Mouse (Mus musculus) frontal cortex, postnatal 10 days (tissue): Measurements from ENCODE around the gene Agbl5.

Experiments
- DNase-seq, 2 experiments: peaks; one replicate each; pipeline ENCODE4 v3.0.0; 2022; ENCODE audit warnings: low spot score in 2 of 2, mixed read lengths in 1 of 2

Agbl5 gene

DNA sequence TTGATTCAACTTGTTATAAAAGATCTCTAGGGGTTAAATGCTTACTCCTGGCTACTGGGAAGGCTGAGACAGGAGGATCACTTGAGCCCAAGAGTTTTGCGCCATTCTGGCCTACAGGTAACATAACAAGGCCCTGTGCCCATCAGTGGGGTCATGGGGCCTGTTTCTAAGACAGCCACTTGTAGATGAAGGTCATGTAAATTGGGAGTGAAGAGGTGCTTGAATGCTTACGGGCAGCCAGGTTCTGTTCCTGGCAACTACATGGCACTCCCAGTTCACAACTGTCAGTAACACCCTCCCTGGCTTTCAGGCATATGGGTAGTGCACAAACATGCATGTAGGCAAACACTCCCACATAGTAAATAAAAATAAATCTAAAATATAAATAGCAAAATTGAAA lies 62.4 kb downstream of the Agbl5 start:
- DNase-seq, result peak in 1 of 2 experiments; percentile 13

DNA sequence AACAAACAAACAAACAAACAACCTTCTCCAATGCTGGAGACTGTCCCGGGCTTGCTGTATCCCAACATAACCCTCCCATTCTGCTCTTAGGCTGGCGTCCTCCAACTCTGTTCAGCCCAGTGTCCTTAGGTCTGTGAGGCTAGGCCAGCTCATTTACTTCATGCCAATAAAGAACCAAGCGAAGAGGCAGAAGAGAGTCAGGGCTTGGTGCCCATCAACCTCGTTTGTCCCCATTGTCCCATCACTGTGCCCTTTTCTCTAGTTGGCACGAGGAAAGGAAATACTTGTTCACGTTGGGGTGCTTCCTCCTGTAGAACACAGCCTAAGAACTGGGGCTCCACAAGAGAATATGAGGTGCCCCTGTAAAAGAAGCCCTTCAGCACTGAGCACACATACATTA lies 63.2 kb downstream of the Agbl5 start:
- DNase-seq, result peak in 1 of 2 experiments; percentile 19

DNA sequence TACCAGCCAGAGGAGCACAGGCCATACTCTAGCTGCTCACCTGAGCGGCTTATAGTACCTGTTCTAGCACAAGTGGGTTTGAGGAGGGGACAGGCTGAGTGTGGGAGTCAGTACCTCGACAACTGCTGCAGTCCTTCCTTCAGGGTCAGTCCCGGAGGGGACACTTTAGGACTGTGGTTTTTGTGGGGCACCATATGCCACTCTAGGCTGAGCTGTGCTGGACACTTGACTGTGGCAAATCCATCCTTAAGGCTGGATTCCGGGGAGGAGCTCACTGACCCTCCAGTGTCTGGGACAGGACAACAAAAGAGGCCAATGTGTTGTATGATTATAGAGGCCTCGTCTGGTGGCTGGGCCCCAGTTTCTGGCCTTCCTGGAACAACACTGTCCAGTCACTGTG lies 64.1 kb downstream of the Agbl5 start:
- no peak for DNase-seq

DNA sequence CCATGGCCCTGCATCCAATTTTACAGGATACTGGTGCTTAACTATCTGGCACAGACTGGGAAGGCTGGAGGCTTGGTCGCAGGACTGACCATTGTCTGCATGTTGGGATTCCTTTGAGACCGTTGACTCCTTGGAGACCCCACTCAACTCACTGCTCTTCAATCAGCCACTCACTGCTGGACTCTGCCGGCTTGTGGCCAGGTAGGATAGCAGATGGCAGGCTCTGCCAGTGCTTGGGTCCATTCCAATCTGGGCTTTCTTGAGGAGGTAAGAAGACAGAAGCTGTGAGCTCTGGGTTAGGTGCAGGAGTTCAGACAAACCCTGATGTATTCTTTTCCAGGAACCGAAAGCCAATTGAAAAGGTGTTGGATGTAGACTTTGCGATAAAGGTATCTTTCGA lies 65.6 kb downstream of the Agbl5 start:
- DNase-seq, result no peak

DNA sequence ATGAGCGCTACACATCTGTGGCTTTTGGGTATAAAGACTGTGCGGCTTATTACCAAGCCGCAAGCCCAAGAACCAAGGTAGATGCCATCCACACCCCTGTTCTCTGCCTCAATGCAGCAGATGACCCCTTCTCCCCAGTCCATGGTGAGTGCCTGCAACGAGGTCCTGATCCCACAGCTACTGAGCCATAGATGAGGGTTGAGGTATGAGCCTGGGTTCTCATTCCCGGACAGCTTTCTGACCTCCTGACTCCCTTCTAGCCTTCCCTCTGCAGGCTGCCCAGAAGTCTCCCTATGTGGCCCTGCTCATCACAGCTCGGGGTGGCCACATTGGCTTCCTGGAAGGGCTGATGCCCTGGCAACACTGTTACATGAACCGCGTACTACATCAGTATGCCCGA lies 66.1 kb downstream of the Agbl5 start:
- no peak for DNase-seq

DNA sequence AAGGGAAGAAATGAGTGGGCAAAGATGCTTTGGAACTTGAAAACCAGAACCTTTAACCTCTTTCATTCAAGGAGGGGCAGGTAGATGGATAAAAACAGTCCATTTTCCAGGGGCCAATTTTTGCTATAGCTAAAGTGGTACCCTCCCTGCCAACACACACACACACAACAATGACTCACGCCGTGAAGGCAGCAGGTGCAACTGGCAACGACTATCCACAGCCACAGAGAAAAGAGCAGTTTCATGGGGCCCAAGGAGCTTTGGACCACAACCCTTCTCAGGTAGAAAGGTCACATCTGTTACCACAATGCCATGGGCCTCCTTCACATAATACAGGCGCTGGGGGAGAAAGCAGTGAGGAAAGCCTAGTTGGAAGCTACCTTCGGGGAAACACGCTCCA lies 67.3 kb downstream of the Agbl5 start:
- no peak for DNase-seq
